Mouse (Mus musculus): ENCODE results near the gene Khk. TPM values are rescaled to one million over a fixed set of nuclear protein-coding genes. Genes with fewer than 3 reads are reported as not detected.

Gene Khk
- polyA plus RNA-seq, 1 experiment: 38.9 TPM

- TF ChIP-seq POLR2A (IDR thresholded peaks at IDR 0.05; ENCODE audit: borderline replicate concordance, low read depth, low read length) (no peak), CTCF (IDR thresholded peaks at IDR 0.05; ENCODE audit: low read depth, low read length) (no peak)
- H3K4me1 ChIP-seq (ENCODE audit: control insufficient read depth, insufficient read depth, low read length): peaks cover 8% of the 10 kb centered on the region
- peak within 1 kb of the TSS; percentile 85 for H3K4me3 ChIP-seq (ENCODE audit: insufficient read depth, low read length)
Measured at GRCm38 (mm10) chr5:30888337-30889087, 32.7 kb upstream of the Khk start, which contains the start of gene Agbl5. Gene Agbl5 (plus strand): TSS chr5:30888694.

GRCm38 (mm10) chr5:30889088-30889754 lies 32.0 kb upstream of the Khk start:
- Histone ChIP-seq H3K4me3 (ENCODE audit: insufficient read depth, low read length) (peak overlapping the region; percentile 66), H3K4me1 (ENCODE audit: control insufficient read depth, insufficient read depth, low read length) (peaks cover 13% of the 10 kb centered on the region), H3K27ac (ENCODE audit: insufficient read depth, low read depth, low read length) (peak overlapping the region; percentile 34; the same call in 1 of the 2 replicates)
- TF ChIP-seq POLR2A (IDR thresholded peaks at IDR 0.05; ENCODE audit: borderline replicate concordance, low read depth, low read length) (no peak), CTCF (IDR thresholded peaks at IDR 0.05; ENCODE audit: low read depth, low read length) (no peak)

More at GRCm38 (mm10) chr5:30888337-30889087, 32.7 kb upstream of the Khk start, which contains the start of gene Agbl5:
- peak within 1 kb of the TSS; percentile 45 for H3K27ac ChIP-seq (ENCODE audit: insufficient read depth, low read depth, low read length)

- no peak for TF ChIP-seq POLR2A (IDR thresholded peaks at IDR 0.05; ENCODE audit: borderline replicate concordance, low read depth, low read length)
- TF ChIP-seq CTCF (IDR thresholded peaks at IDR 0.05; ENCODE audit: low read depth, low read length): no peak
- Histone ChIP-seq H3K4me1 (ENCODE audit: control insufficient read depth, insufficient read depth, low read length) (peaks cover 13% of the 10 kb centered on the region), H3K27ac (ENCODE audit: insufficient read depth, low read depth, low read length) (no peak overlapping the region), H3K4me3 (ENCODE audit: insufficient read depth, low read length) (no peak overlapping the region)
Measured at GRCm38 (mm10) chr5:30890375-30890774, 30.9 kb upstream of the Khk start.

- H3K4me1 ChIP-seq (ENCODE audit: control insufficient read depth, insufficient read depth, low read length): peaks cover 28% of the 10 kb centered on the region
- no peak for TF ChIP-seq CTCF (IDR thresholded peaks at IDR 0.05; ENCODE audit: low read depth, low read length)
- TF ChIP-seq POLR2A (IDR thresholded peaks at IDR 0.05; ENCODE audit: borderline replicate concordance, low read depth, low read length): no peak
- no peak overlapping the region for H3K4me3 ChIP-seq (ENCODE audit: insufficient read depth, low read length)
- H3K27ac ChIP-seq (ENCODE audit: insufficient read depth, low read depth, low read length): no peak overlapping the region
Measured at GRCm38 (mm10) chr5:30901860-30902259, 19.4 kb upstream of the Khk start.

GRCm38 (mm10) chr5:30907413-30908059 lies 13.7 kb upstream of the Khk start, which contains the start of gene Ost4:
Gene Ost4 (minus strand): TSS chr5:30907788.
- Histone ChIP-seq H3K4me1 (ENCODE audit: control insufficient read depth, insufficient read depth, low read length) (peaks cover 10% of the 10 kb centered on the region), H3K4me3 (ENCODE audit: insufficient read depth, low read length) (peak within 1 kb of the TSS; percentile 87), H3K27ac (ENCODE audit: insufficient read depth, low read depth, low read length) (peak within 1 kb of the TSS; percentile 44)
- TF ChIP-seq POLR2A (IDR thresholded peaks at IDR 0.05; ENCODE audit: borderline replicate concordance, low read depth, low read length) (peak; percentile 9; the same call in 1 of the 2 replicates), CTCF (IDR thresholded peaks at IDR 0.05; ENCODE audit: low read depth, low read length) (no peak)

- TF ChIP-seq CTCF (IDR thresholded peaks at IDR 0.05; ENCODE audit: low read depth, low read length) (no peak), POLR2A (IDR thresholded peaks at IDR 0.05; ENCODE audit: borderline replicate concordance, low read depth, low read length) (no peak)
- no peak overlapping the region for H3K27ac ChIP-seq (ENCODE audit: insufficient read depth, low read depth, low read length)
- peaks cover 13% of the 10 kb centered on the region for H3K4me1 ChIP-seq (ENCODE audit: control insufficient read depth, insufficient read depth, low read length)
- peak overlapping the region; percentile 57; the same call in 1 of the 2 replicates for H3K4me3 ChIP-seq (ENCODE audit: insufficient read depth, low read length)
Measured at GRCm38 (mm10) chr5:30908426-30909299, 12.6 kb upstream of the Khk start.

GRCm38 (mm10) chr5:30909300-30909659 lies 12.0 kb upstream of the Khk start:
- Histone ChIP-seq H3K4me1 (ENCODE audit: control insufficient read depth, insufficient read depth, low read length) (peaks cover 13% of the 10 kb centered on the region), H3K4me3 (ENCODE audit: insufficient read depth, low read length) (no peak overlapping the region), H3K27ac (ENCODE audit: insufficient read depth, low read depth, low read length) (no peak overlapping the region)
- TF ChIP-seq POLR2A (IDR thresholded peaks at IDR 0.05; ENCODE audit: borderline replicate concordance, low read depth, low read length) (no peak), CTCF (IDR thresholded peaks at IDR 0.05; ENCODE audit: low read depth, low read length) (no peak)

- peaks cover 15% of the 10 kb centered on the region for H3K4me1 ChIP-seq (ENCODE audit: control insufficient read depth, insufficient read depth, low read length)
- no peak overlapping the region for H3K4me3 ChIP-seq (ENCODE audit: insufficient read depth, low read length)
- TF ChIP-seq CTCF (IDR thresholded peaks at IDR 0.05; ENCODE audit: low read depth, low read length): no peak
- TF ChIP-seq POLR2A (IDR thresholded peaks at IDR 0.05; ENCODE audit: borderline replicate concordance, low read depth, low read length): no peak
- H3K27ac ChIP-seq (ENCODE audit: insufficient read depth, low read depth, low read length): no peak overlapping the region
Measured at GRCm38 (mm10) chr5:30909863-30910262, 11.4 kb upstream of the Khk start.

GRCm38 (mm10) chr5:30910481-30910880 lies 10.8 kb upstream of the Khk start:
- TF ChIP-seq POLR2A (IDR thresholded peaks at IDR 0.05; ENCODE audit: borderline replicate concordance, low read depth, low read length): no peak
- TF ChIP-seq CTCF (IDR thresholded peaks at IDR 0.05; ENCODE audit: low read depth, low read length): no peak
- peaks cover 21% of the 10 kb centered on the region for H3K4me1 ChIP-seq (ENCODE audit: control insufficient read depth, insufficient read depth, low read length)
- no peak overlapping the region for H3K4me3 ChIP-seq (ENCODE audit: insufficient read depth, low read length)
- H3K27ac ChIP-seq (ENCODE audit: insufficient read depth, low read depth, low read length): no peak overlapping the region
